Mouse (Mus musculus): ENCODE measurements around the gene Zfp626.

GRCm38 (mm10) chr7:27797906-27798811 is 8.8 kb upstream of the Zfp626 start:
- no peak for TF ChIP-seq CTCF (IDR thresholded peaks at IDR 0.05; ENCODE audit: borderline replicate concordance, control insufficient read depth, extremely low read depth, insufficient read depth, low read length, poor library complexity)
- no peak for TF ChIP-seq POLR2A (IDR thresholded peaks at IDR 0.05; ENCODE audit: control insufficient read depth, extremely low read depth, insufficient read depth, low read length, poor library complexity)

Data from thymus, adult 2 months (tissue).